Mouse (Mus musculus): ENCODE measurements at regions not wholly inside any gene's neighbourhood (a gene's known extent, or its start where the extent isn't known, plus 50 kb on each side); places are given as distances from the start of the nearest gene placed in this dataset.
"Not testable (repeated sequence)": the region's sequence is repeated elsewhere in the genome, so short reads cannot be mapped to it uniquely, and the experiment has no call there.

DNA sequence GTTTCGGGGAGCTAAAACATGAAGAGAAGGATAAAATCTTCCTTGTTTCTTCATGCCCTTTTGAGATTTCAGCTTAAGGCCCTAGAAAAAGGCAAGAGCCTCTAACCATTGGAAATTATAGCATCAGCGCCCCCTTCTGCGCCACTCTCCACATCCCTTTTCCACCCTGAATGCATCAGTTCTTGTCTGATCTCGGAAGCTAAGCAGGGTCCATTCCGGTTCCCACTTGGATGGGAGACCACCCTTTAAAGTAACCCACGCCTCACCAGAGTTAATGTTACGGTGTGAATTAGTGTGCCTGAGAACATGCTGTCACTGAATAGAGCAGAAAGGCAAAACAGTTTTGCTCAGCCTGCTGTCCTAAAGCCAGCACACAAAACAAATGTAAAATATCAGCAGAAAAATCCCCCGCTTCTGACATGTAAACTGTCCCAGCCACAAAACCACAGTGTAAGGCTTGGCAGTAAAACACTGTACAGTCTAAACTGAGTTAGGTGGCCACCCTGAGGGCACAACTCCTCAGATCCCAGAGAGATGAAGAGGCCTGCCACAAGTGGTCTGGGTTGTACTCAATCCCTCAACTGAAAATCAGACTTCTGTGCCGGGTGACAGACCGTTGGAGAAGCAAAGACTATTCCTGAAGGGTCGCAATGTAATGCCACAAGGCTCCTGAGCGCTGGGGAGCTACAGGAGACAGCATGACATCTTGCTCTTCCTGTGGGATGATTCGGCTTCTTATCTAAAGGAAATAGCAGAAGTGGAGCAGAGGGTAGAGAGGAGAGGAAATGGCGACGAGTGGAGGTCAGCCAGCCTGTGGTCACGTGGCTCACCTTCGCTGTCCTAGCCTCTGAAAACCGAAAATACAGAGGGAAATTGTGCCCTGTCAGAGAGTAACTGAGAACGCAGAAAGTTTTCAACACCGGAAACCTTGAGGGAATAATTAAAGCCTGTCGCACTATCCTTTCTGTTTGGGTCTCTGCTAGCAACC lies 176.2 kb downstream of the Kctd12 start:
- in situ Hi-C loops (cut with MboI, MseI) = no loop called here

DNA sequence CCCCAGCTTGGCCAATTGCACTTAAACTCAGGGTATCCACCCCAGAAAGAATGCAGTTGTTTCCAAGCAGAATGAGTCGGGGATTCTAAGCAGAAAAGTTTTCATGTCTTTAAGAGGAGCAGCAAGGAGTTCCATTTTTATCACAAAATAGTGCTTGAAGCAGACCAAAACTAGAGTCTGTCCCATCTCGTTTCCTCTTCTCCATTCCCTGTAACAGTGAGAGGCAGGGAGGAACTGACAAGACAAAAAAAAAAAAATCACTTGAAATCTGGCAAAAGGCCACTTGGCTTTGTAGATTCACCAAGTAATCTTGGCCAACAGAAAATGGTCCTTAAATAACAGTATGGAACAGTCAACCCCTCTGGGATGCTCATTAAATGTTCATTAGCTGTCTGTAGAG lies 186.8 kb downstream of the Kctd12 start:
- in situ Hi-C loops (cut with MboI, MseI) = loop anchor here (10.0 kb wide), 1 partner anchor 1729 kb away; the partner anchor contains the start of gene Rnf219

DNA sequence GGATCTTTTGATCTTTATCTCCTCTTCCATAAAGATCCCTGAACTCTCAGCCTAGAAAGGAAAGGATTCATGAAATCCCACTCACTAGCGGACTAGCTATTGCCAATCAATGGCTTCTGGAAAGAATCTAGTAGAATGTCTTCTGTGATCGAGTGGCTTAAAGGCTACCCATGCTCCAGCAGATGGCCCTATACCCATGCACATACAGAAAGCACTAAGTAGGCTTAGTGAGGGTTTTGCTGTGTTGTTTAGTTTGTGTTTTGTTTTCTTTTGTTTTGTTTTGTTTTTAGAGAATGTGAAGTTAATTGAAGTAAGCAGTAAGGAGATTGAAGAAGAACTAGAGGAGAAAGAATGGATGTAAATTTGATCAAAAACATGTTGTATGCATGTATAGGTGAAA lies 187.5 kb downstream of the Kctd12 start:
- in situ Hi-C loops (cut with MboI, MseI) = loop anchor here (10.0 kb wide), 1 partner anchor 1730 kb away; the partner anchor contains the start of gene Rnf219

DNA sequence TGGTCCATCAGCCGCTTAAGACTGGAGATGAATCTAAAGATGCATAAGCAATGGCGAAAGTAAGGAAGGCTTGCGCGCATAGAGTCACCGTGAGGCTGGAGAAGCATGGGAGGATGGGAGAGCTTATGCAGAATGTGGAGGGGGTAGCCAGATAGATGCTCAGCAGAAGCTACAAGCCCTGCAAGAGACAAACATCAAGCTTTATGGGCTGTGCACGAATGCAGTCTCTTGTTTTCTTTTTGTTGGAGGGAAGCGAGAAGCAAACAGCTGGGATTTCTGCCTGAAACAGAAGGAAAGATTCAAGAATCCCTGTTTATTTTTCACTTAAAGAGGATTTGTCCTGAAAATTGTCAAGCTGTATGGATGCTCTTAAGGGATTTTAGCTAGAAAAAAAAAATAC lies 188.7 kb downstream of the Kctd12 start:
- in situ Hi-C loops (cut with MboI, MseI) = loop anchor here (10.0 kb wide), 1 partner anchor 1731 kb away; the partner anchor contains the start of gene Rnf219

DNA sequence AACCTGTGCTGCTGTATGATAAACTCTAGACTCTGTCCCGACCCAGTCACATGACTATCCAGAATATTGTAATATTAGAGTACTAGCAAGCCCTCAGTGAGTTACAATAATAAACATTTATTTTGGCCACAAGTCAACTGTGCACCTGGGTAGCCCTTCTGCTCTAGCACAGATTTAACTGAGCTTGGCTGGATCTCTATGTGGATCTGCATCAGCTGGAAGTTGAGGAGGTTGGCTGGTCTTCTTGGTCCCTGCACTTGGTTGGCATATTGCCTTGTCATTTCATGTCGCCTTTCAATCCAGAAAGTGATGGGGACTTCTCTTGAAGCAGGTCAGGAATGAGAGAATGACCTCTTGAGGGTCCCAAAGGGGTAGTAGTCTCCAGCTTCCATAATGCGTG lies 191.5 kb downstream of the Kctd12 start:
- in situ Hi-C loops (cut with MboI, MseI) = loop anchor here (10.0 kb wide), 1 partner anchor 1734 kb away; the partner anchor contains the start of gene Rnf219

DNA sequence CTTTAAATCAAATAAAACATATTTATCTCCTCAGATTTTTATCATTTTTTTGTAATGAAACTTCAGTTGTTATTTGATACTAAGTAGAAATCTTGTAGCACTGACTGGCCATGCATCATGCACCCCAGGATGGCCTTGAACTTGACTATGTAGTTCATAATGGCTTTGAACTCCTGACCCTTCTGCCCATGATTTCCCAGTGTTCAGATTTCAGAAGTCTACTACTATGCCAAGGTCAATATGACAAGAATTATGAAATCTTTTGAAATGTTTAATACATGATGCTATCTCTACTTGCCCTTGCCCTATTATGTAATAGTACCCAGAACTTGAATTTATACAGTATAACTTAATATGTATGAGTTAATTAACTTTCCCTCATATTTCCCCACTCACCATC lies 200.2 kb downstream of the Kctd12 start:
- in situ Hi-C loops (cut with MboI, MseI) = no loop called here

DNA sequence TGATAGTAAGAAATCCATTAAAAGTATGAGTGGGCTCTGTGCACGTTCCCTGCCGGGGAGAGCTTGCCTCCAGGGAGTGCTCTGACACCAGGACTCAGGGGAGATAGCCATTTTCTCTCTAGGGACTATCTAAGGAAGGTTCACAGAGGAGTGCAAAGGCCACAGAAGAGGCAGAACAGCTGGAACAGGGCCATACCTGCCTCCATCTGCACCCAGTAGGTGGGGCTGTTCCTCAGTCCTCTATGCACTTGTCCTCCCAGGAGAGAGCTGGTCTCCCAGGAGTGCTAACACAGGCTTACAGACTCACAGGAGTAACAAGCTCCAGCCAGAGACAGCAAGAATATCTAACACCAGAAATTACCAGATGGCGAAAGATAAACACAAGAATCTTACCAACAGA lies 212.7 kb downstream of the Kctd12 start:
- in situ Hi-C loops (cut with MboI, MseI) = loop anchor here (10.0 kb wide), 1 partner anchor 645 kb away; no protein-coding TSS in a partner anchor

DNA sequence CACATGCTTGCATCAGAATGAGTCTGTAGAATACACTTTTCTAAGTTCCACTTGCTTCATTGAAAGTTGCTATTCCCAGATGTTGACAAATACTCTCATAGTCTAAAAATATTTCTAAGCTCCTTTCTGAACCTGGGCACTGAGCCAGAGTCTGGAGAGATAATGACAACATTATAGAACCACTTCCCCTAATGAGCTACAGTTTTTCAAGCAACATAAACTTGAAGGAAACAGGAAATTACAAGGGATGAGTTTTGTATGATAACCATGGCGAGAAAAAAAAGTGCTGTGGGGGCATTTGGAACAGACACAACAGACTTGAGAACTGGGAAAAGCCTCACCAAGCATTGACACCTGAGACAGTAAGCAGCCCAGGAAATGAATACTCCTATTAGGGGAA lies 233.8 kb downstream of the Kctd12 start:
- in situ Hi-C loops (cut with MboI, MseI) = no loop called here

DNA sequence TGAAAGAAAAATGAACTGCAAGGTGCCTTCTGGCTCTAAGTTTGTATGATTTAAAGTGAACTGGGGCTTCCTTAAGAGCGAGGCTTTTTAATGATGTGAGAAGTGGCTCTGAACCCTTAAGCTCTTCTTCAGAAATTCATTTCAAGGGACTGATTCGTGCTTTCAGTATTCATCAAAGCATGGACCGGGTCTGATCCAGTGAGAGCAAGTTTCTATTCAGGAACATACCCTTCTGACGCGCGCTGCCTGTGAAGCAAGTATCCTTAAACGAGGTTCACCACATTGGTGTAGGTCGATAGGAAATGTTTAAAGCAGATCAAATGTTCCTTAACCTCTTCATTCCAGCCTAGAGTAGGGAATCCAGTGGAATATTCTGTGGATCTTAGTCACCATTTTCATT lies 240.1 kb downstream of the Kctd12 start:
- in situ Hi-C loops (cut with MboI, MseI) = no loop called here

DNA sequence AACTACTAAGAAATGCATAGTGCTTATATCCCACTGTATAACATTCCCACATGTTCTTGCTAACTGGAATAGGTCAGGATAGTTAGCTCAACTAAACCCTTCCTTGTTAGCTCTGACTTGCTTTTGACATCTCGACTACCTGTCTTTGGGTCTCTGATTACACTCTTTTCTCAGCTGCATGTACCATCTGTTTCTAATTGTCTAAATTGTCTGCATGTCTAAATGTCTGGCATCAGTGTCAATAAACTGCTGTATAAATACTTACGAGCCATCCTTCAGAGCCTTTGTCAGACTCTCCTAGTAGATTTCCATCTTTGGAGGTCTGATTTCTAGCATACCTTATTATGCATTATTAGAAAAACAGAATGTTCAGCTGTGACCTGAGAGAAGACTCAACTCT lies 245.8 kb downstream of the Kctd12 start:
- in situ Hi-C loops (cut with MboI, MseI) = no loop called here

DNA sequence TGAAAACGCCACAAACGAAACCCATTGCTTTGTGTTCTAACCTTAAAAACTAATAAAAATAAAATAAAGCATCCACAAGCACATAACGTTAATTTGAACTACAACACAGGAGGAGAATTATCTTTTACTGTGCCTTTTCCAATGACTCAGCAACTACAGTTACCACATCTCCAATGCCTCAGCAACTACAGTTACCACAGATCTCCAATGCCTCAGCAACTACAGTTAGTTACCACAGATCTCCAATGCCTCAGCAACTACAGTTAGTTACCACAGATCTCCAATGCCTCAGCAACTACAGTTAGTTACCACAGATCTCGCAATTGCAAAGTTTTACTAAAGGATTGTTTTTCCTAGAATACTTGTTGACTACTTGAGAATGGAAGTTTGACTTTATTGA lies 248.7 kb downstream of the Kctd12 start:
- in situ Hi-C loops (cut with MboI, MseI) = not testable (repeated sequence)

DNA sequence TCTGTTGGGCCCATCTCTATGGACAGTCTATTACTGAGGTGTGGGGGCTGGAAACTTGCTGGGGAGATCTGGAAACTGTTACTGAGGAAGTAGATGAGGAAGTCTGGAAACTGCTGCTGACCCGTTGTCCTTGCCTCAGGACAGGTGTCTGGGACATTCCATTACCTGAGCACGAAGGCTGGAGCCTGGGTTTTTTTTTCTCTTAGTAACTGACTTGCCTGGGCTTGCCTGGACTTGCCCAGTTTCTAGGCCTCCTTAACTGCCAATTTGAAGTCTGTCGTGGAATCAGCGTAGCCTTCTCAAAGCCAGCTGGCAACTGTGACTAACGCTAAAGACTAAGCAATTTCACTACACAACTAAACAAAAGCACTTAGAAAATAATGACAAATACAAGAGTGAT lies 250.7 kb downstream of the Kctd12 start:
- in situ Hi-C loops (cut with MboI, MseI) = no loop called here

DNA sequence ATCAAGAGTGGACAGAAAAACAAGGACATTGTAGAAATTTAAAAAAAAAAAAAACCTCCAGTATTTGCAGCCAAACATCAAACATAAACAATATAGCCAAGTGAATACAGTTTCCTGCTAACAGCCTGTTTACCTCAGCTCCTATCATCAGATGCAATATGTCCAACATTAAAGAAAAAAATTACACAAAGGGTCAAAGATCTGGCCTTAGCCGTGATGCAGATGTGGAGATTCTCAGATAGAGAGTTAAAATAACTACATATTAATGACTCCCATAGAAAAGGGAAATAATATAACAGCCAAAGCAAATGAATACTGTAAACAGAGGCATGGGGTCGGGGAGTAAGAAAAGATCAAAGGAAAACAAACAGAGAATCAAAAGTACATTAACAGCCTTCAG lies 259.8 kb downstream of the Kctd12 start:
- in situ Hi-C loops (cut with MboI, MseI) = no loop called here

DNA sequence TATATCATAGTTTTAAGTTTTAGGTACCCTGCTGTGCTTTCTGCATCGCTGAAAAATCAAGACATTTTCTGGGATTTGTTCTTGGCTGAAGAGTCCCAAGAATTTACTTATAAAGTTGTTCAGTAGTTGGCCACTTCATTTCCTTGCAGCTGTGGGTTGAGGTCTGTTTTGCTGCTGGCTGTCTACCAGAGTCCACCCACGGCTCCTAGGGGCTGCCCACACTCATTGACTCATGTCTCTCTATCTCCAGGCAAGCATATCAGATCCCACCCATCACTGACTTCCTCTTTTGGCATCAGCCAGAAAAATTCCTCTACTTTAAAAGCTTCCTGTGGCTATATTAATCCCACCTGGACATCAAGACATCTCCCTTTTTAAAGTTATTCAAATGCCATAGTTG lies 263.9 kb downstream of the Kctd12 start:
- in situ Hi-C loops (cut with MboI, MseI) = no loop called here

DNA sequence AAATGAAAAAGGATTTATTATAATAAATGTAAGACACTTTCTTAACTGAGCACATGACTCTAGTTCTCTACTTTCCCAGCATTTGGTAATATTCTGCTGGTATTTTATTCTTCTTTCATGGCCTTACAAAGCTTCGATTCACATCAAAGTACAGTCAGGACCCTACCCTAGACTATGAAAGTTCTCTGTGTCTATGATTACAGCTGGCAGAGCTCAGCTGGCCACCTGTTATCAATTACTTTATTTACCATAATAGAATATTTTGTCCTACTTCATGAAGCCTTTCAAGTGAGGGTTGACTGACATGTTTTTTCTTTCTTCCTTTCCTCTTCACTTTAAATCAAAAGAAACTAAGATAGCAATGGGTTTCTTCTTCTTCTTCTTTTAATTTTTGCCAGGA lies 269.8 kb downstream of the Kctd12 start:
- in situ Hi-C loops (cut with MboI, MseI) = no loop called here

DNA sequence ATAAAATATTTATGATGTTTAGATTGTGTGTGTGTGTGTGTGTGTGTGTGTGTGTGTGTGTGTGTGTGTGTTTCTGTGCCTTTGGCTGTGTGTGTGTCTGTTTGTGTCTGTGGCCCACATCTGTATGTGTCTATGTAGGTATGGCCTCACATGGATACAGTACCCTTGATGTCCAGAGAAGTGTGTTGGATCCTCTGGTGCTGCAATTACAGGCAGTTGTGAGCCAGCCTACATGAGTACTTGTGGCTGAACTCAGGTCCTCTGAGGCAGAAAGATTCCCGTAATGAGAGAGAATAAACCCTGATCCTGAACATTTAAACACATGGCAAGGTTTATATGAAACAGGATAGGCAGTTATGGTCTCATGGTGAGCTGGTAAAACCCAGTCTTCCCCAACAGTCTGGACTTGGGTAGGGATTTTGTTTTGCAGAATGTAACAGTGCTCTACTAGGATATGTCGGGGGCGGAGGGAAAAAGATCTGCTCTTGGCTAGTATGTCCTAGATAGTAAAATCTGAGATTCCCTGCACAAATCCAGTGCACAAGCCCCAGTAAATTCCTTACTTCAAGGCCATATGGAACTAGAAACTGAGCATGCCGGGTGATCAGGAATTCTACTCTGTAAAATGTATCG lies 275.6 kb downstream of the Kctd12 start:
- in situ Hi-C loops (cut with MboI, MseI) = no loop called here

DNA sequence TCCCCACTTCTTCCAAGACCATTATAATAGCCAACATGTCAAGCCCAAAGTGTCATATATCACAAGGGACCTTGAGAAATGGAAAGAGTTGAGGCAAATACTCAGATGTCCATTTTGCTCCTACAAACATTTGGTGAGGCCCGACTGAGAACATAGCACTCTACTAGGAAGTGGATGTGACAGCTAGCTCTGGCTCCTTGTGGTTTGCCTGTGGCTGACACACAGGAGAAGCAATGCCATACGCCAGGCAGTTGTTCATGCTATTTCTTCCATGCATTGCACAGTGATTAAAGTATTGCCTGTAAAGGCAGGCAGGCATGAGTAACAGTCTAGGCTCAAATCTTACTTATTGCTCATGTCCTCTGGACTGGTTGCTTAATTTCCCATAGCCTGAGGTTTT lies 281.3 kb downstream of the Kctd12 start:
- in situ Hi-C loops (cut with MboI, MseI) = no loop called here

DNA sequence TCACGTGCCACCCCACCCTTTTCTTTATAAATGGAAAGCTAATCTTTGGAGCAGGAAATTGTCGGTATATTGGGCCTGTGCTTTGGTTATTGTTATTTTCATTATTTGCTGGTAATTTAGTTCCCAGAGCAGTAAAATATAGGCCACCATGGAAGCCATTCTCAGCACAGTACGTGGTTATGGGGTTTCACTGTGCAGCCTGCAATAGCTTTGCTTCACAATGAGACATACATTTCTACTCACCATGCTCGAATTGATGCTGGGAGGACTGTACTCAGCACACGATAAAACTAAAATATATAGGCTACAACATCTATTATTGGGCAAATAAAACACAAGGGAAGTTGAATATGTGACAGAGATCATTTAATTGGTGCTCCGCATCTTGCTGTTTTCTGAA lies 282.0 kb downstream of the Kctd12 start:
- in situ Hi-C loops (cut with MboI, MseI) = no loop called here

DNA sequence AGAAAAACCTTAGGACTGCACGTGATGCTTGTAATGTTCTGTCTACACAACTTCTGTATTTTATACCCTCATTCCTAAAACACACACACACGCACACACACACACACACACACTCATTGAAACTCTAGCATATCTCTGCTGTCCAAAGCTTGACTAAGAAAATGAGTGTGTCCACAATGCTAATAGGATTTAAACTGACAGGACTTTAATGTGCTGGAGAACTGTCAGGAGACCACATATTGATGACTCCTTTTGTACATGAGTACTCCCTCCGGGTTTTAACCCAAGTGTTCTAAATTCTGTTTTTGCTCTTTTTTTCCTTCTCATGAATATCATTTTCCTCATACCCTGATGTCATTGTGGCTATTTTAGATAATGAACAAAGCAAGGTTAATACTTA lies 283.4 kb downstream of the Kctd12 start:
- in situ Hi-C loops (cut with MboI, MseI) = no loop called here

DNA sequence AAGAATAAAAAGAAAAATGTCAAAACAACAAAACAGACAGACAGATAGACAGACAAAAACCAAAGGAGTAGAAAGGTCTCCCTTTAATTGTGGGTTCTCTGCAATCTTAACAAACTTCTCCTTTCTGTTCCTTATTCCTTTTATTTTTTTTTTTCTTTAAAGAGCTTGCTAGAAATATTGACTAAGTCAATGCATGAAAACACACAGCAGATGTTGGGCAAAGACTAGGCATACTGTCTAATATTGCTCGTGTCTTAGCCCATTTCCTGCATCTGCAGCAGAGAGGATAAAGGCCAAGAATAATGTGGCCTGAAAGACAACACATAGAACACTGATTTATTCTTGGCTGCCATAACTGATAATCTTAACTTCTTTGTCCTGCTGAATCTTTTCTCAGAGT lies 295.6 kb downstream of the Kctd12 start:
- in situ Hi-C loops (cut with MboI, MseI) = no loop called here

DNA sequence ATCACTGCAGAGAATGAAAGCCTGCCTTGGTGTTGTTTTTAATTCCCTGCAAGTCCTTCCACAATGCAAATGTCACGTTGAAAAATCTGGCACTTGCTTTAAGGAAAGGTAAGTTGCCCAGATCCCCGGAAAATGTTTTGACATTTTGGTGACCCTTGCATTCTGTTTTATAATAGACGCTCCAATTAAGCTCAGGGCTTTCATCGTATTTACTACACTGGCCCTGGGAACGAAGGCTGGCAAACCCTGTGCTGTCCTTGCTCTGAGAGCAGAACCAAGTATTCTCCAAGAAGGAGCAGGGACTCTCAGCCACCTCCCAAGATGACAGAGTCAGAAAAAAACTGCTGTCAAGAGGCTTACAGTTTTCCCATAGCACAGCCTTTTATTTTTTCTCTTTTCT lies 305.9 kb downstream of the Kctd12 start:
- in situ Hi-C loops (cut with MboI, MseI) = no loop called here

DNA sequence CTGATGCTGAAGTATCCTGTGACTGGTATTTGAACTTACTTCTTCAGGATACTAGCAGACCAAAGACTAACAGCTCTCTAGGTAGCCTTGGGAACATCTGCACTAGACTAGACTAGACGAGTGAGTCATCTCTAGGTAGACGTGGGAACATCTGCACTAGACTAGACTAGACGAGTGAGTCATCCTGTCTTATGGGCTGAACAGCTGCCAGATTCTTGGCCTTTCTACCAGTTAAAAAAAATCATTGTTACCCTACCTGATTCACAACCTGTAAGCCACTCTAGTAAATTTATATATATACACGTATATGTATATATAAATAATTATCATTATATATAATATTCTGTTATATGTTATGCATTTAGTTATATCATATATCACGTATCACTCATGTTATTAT lies 307.8 kb downstream of the Kctd12 start:
- in situ Hi-C loops (cut with MboI, MseI) = no loop called here

DNA sequence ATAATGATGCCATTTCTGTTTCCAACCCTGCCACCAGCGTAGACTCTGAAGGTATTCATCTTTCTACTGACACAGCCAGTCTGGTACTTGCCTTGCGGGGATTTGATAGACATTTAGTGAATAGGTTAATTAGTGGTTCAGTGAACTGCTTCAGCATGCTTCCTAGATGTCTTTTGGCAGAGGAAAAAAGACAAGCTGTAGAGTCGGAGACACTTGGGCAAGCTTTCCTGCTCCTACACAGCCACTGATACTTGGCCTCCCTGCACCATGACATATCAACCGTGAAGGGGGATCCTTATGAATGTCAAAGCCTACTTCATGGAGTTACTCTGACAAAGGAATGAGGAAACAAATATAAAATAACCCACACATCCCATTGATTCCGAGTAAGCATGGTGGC lies 308.7 kb downstream of the Kctd12 start:
- in situ Hi-C loops (cut with MboI, MseI) = no loop called here
